Mouse (Mus musculus): Measurements from ENCODE around the gene Rab40c. TPM values are rescaled to one million over a fixed set of nuclear protein-coding genes. Genes with fewer than 3 reads are reported as not detected.
A peak's percentile ranks its signal among the peaks of the same experiment; 100 is the strongest.

The Rab40c gene
- polyA plus RNA-seq, 1 experiment from 2014 or later, result 19.3 TPM

DNA sequence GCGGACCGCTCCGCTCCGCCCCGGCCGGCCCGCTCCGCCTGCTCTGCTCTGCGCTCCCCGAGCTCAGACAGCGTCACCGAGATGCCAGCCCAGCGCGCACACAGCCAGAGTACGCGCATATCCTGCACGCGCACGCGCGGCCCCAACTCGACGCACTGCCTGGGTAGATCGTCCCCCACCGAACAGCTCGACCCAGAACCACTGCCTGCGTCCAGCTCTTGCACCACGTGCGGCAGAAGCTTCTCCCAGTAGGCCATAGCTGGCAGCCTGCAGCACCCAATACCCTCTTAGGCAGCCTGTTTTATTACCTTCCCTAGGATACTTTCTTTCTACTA, 82.5 kb downstream of the Rab40c start, which contains the start of gene Rhbdl1:
Rhbdl1 (minus strand) TSS at position 220 of the 335 bp plus-strand sequence.
- WGBS, result under 1% methylated on average over 22 of the region's 29 CpGs
- H3K4me2 ChIP-seq (replicated peaks; ENCODE audit: low read depth, low read length), result peak within 1 kb of the TSS; percentile 68
- peaks cover 8% of the 10 kb centered on the region; the same call in 1 of the 2 replicates for H3K36me3 ChIP-seq (ENCODE audit: insufficient read depth, low read length)
- peaks cover 28% of the 10 kb centered on the region for H3K4me1 ChIP-seq (ENCODE audit: insufficient read depth, low read depth, low read length)
- no peaks in the 10 kb centered on the region for H3K9me3 ChIP-seq (ENCODE audit: low read length)
- no peak within 1 kb of the TSS for H3K9ac ChIP-seq (replicated peaks; ENCODE audit: low read depth)
- TF ChIP-seq CTCF (IDR thresholded peaks at IDR 0.05) (no peak), EP300 (IDR thresholded peaks at IDR 0.05) (no peak)
- DNase-seq (ENCODE audit: low spot score) (peak; percentile 62), ATAC-seq (no peak)
- no peaks in the 10 kb centered on the region for H3K27me3 ChIP-seq (replicated peaks; ENCODE audit: insufficient read depth, low read length)
- peak within 1 kb of the TSS; percentile 31; the same call in 1 of the 2 replicates for H3K4me3 ChIP-seq (ENCODE audit: low read depth, low read length)
- no peak within 1 kb of the TSS for H3K27ac ChIP-seq (ENCODE audit: low read length)

DNA sequence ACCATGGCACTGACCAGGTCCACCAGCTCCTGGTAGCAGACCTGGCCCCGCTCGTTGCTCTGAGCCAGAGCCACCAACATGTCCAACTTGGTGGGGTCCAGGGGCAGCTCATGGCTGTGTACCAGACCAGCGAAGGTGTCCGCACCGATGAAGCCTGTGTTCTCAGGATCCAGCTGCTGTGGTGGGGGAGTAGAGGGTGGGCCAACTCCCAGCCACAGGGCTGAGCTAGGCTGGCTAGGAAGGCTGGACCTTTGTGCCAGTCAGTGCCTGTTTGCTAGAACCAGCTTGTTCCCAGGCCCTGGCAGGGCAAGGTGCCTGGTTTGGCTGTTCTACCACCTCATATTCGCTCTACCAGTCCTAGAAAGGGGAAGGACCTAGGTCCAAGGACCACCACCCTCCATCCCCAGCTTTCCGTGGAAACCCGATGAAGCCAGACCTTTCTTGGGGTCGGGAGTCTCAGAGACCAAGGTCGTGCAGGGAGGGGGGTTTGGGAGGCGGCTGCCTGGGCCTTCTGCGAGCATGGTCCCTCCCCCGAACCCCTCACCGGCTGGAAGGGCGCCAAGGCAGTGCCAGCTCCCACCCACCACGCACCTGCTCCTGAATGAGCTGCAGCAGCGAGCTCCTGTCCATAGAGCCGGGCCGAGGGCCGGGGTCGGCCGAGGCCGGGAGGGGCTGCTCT, 83.0 kb downstream of the Rab40c start:
- ATAC-seq (no peak), DNase-seq (ENCODE audit: low spot score) (no peak)
- no peak overlapping the region for H3K9ac ChIP-seq (replicated peaks; ENCODE audit: low read depth)
- TF ChIP-seq CTCF (IDR thresholded peaks at IDR 0.05), result no peak
- TF ChIP-seq EP300 (IDR thresholded peaks at IDR 0.05), result no peak
- H3K9me3 ChIP-seq (ENCODE audit: low read length), result no peaks in the 10 kb centered on the region
- H3K27ac ChIP-seq (ENCODE audit: low read length), result no peak overlapping the region
- H3K4me1 ChIP-seq (ENCODE audit: insufficient read depth, low read depth, low read length), result peaks cover 33% of the 10 kb centered on the region
- peak overlapping the region; percentile 68 for H3K4me2 ChIP-seq (replicated peaks; ENCODE audit: low read depth, low read length)
- H3K36me3 ChIP-seq (ENCODE audit: insufficient read depth, low read length), result peaks cover 5% of the 10 kb centered on the region; the same call in 1 of the 2 replicates
- 26% methylated on average over 20 of the region's 23 CpGs for WGBS
- peak overlapping the region; percentile 31; the same call in 1 of the 2 replicates for H3K4me3 ChIP-seq (ENCODE audit: low read depth, low read length)
- no peaks in the 10 kb centered on the region for H3K27me3 ChIP-seq (replicated peaks; ENCODE audit: insufficient read depth, low read length)

DNA sequence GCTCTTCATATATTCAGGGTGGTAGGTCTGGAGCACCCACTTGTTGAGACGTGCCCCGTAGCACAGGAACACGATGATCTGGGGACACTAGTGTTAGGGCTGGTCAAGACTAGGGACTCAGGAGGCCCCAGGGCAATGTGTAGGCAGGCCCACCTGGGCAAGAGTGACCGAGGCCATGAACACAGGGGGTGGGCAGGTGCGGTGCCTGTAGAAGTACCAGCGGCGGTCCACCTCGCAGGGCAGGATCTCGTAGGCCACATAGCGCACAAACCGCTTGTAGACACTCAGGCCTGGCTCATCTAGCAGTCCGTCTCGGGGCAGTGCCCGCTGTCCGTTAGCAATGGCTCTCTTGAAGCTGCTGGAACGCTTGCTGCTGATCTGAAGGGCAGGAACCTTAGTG, 83.7 kb downstream of the Rab40c start:
- H3K9me3 ChIP-seq (ENCODE audit: low read length), result no peaks in the 10 kb centered on the region
- no peak overlapping the region for H3K27ac ChIP-seq (ENCODE audit: low read length)
- H3K36me3 ChIP-seq (ENCODE audit: insufficient read depth, low read length), result peaks cover 6% of the 10 kb centered on the region; the same call in 1 of the 2 replicates
- H3K4me1 ChIP-seq (ENCODE audit: insufficient read depth, low read depth, low read length), result peaks cover 39% of the 10 kb centered on the region
- H3K4me3 ChIP-seq (ENCODE audit: low read depth, low read length), result no peak overlapping the region
- no peak overlapping the region for H3K9ac ChIP-seq (replicated peaks; ENCODE audit: low read depth)
- DNase-seq (ENCODE audit: low spot score) (no peak), ATAC-seq (no peak)
- H3K4me2 ChIP-seq (replicated peaks; ENCODE audit: low read depth, low read length), result no peak overlapping the region
- WGBS, result 84% methylated on average over 16 of the region's 16 CpGs
- TF ChIP-seq EP300 (IDR thresholded peaks at IDR 0.05) (no peak), CTCF (IDR thresholded peaks at IDR 0.05) (no peak)
- H3K27me3 ChIP-seq (replicated peaks; ENCODE audit: insufficient read depth, low read length), result no peaks in the 10 kb centered on the region

DNA sequence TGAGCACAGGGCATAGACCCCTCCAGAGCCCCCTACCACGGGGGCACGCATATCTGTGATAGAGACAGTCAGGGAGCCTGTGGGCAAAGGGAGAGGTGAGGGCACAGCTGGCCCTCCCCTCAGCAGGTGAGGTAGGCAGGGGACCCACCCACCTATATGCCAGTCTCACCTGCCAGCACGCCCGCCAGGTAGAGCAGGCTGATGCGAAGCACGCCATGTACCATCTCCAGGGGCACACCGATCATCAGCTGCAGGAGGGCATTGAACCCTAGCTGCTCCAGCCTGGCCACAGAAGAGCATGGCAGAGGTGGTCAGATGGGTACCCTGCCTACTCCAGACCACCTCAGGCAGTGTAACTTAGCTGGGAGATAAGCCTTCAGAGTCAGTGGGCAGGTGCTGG, 84.2 kb downstream of the Rab40c start:
- Histone ChIP-seq H3K36me3 (ENCODE audit: insufficient read depth, low read length) (peaks cover 6% of the 10 kb centered on the region; the same call in 1 of the 2 replicates), H3K4me2 (replicated peaks; ENCODE audit: low read depth, low read length) (0 out of 2 replicates have a peak overlapping the region, but pooled peaks have one; percentile 84)

DNA sequence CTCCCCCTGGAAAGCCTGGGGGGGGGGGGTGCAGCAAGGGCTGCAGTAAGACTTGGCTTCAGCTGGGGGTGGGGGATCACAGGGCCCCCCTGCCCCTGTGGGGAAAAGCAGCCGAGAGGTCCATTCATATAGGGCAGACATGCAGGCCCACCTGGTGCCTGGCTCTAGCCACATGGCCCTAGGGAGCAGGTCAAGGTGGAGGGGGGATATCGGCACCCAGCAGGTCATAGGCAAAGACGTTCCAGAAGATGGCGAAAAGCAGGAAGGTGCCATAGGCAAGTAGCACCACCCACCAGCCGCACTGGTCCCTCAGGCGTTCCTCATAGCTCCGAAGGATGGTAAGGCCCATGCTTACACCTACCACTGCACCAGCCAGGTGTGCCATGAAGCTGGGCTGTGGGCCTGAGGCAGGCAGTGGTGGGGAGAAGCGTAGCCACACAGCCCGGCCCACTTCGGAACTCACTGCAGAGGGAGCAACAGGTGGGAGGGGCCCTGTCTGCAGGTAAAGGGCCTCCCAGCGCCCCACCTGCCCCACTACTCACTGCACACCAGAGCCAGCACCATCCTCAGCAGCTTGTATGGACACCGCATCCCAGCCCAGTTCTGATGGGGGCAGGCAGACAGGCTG, 84.8 kb downstream of the Rab40c start:
- ATAC-seq, result no peak
- H3K4me3 ChIP-seq (ENCODE audit: low read depth, low read length), result peak overlapping the region; percentile 55; the same call in 1 of the 2 replicates
- DNase-seq (ENCODE audit: low spot score), result no peak
- peak overlapping the region; percentile 98; the same call in 1 of the 2 replicates for H3K27ac ChIP-seq (ENCODE audit: low read length)
- H3K9me3 ChIP-seq (ENCODE audit: low read length), result no peaks in the 10 kb centered on the region
- no peak for TF ChIP-seq CTCF (IDR thresholded peaks at IDR 0.05)
- TF ChIP-seq EP300 (IDR thresholded peaks at IDR 0.05), result no peak
- WGBS, result 79% methylated on average over 12 of the region's 12 CpGs
- H3K27me3 ChIP-seq (replicated peaks; ENCODE audit: insufficient read depth, low read length), result no peaks in the 10 kb centered on the region
- H3K4me2 ChIP-seq (replicated peaks; ENCODE audit: low read depth, low read length), result peak overlapping the region; percentile 84
- H3K36me3 ChIP-seq (ENCODE audit: insufficient read depth, low read length), result 0 out of 2 replicates have a peak, but pooled peaks cover 5% of the 10 kb centered on the region
- H3K9ac ChIP-seq (replicated peaks; ENCODE audit: low read depth), result 0 out of 2 replicates have a peak overlapping the region, but pooled peaks have one; percentile 13
- H3K4me1 ChIP-seq (ENCODE audit: insufficient read depth, low read depth, low read length), result peaks cover 39% of the 10 kb centered on the region

More for the DNA sequence above, 84.2 kb downstream of the Rab40c start:
- Histone ChIP-seq H3K9ac (replicated peaks; ENCODE audit: low read depth) (no peak overlapping the region), H3K9me3 (ENCODE audit: low read length) (no peaks in the 10 kb centered on the region), H3K27me3 (replicated peaks; ENCODE audit: insufficient read depth, low read length) (no peaks in the 10 kb centered on the region), H3K27ac (ENCODE audit: low read length) (no peak overlapping the region), H3K4me3 (ENCODE audit: low read depth, low read length) (no peak overlapping the region), H3K4me1 (ENCODE audit: insufficient read depth, low read depth, low read length) (peaks cover 39% of the 10 kb centered on the region)
- DNase-seq (ENCODE audit: low spot score) (no peak), ATAC-seq (no peak)
- WGBS, result 94% methylated on average over 7 of the region's 7 CpGs
- TF ChIP-seq CTCF (IDR thresholded peaks at IDR 0.05) (no peak), EP300 (IDR thresholded peaks at IDR 0.05) (no peak)

DNA sequence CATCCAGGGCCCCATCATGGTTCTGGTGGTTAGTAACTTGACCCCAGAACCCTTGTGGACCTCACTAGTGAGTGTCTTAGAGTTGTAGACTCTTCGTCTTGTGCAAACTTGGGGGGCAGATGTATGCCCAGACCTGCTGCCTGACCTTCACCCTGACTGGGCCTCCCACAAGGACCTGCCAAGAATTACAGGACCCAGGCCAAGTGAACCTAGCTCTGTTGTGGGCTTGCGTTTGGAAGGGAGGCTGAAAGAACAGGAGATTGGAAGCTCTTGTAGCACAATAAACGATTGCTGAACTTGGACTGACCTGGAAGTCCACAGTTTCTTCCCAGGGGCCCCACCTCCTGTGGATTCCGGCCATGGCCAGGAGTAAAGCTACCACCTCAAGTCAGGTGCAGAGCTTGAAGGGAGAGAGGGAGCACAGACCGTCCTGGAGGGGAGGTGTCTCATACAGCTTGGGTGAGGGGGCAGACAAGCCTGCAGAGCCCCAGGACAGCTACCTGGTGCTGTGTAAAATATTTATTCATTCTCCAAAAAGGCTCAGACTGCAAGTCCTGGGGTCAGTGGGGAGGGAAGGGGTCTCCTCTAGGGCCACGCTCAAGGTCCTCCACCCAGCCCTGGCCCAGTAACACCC, 85.4 kb downstream of the Rab40c start:
- WGBS, result 19% methylated on average over 5 of the region's 6 CpGs
- Histone ChIP-seq H3K4me1 (ENCODE audit: insufficient read depth, low read depth, low read length) (peaks cover 45% of the 10 kb centered on the region), H3K9ac (replicated peaks; ENCODE audit: low read depth) (peak overlapping the region; percentile 55; the same call in 1 of the 2 replicates), H3K27me3 (replicated peaks; ENCODE audit: insufficient read depth, low read length) (no peaks in the 10 kb centered on the region), H3K27ac (ENCODE audit: low read length) (peak overlapping the region; percentile 98), H3K36me3 (ENCODE audit: insufficient read depth, low read length) (0 out of 2 replicates have a peak, but pooled peaks cover 5% of the 10 kb centered on the region), H3K4me3 (ENCODE audit: low read depth, low read length) (peak overlapping the region; percentile 55), H3K4me2 (replicated peaks; ENCODE audit: low read depth, low read length) (peak overlapping the region; percentile 84), H3K9me3 (ENCODE audit: low read length) (no peaks in the 10 kb centered on the region)
- TF ChIP-seq EP300 (IDR thresholded peaks at IDR 0.05), result no peak
- no peak for TF ChIP-seq CTCF (IDR thresholded peaks at IDR 0.05)
- DNase-seq (ENCODE audit: low spot score) (peak; percentile 31), ATAC-seq (no peak)

Data from lung, postnatal 0 days (tissue).